Mouse (Mus musculus): ENCODE data around the gene Igf2bp2. TPM values are rescaled to one million over a fixed set of nuclear protein-coding genes. Genes with fewer than 3 reads are reported as not detected.

The Igf2bp2 gene
- polyA plus RNA-seq, 1 experiment from 2014 or later: 190 TPM

DNA sequence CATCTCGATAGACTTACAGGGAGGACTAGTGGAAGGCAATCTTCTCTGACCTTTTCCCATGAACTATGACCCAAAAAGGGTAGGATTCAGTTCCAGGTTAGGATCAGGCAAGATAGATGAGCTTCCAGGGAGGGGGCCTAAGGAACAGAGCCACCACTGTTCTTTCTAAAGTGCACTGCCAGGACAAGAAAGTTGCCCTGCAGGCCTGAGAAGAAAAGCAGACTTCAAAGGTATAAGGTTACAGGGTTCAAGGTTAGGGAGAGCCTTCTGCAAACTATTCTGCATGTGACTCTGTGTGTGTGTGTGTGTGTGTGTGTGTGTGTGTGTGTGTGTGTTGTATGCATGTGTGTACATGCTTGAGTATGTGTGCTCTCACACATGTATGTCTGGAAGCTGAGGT, 53.1 kb downstream of the Igf2bp2 start:
- 72% methylated on average over 1 of the region's 1 CpGs for WGBS
- DNase-seq (ENCODE audit: low spot score): no peak
- 0 out of 2 replicates have a peak, but pooled peaks cover 4% of the 10 kb centered on the region for H3K4me1 ChIP-seq (ENCODE audit: control insufficient read depth, insufficient read depth, low read length)
- H3K4me2 ChIP-seq (ENCODE audit: low read depth, severe bottlenecking): no peak overlapping the region
- H3K4me3 ChIP-seq (ENCODE audit: low read depth, low read length): no peak overlapping the region
- ATAC-seq (ENCODE audit: insufficient number of reproducible peaks, low FRiP score, low TSS enrichment, low read depth): no peak
- H3K36me3 ChIP-seq (ENCODE audit: control insufficient read depth, insufficient read depth, low read length): no peaks in the 10 kb centered on the region
- H3K9me3 ChIP-seq (ENCODE audit: control insufficient read depth, low read length): no peaks in the 10 kb centered on the region
- no peaks in the 10 kb centered on the region for H3K27me3 ChIP-seq (ENCODE audit: control insufficient read depth, insufficient read depth, low read length)
- no peak overlapping the region for H3K27ac ChIP-seq (replicated peaks; ENCODE audit: low read depth, low read length)
- H3K9ac ChIP-seq (ENCODE audit: low read length): no peak overlapping the region

DNA sequence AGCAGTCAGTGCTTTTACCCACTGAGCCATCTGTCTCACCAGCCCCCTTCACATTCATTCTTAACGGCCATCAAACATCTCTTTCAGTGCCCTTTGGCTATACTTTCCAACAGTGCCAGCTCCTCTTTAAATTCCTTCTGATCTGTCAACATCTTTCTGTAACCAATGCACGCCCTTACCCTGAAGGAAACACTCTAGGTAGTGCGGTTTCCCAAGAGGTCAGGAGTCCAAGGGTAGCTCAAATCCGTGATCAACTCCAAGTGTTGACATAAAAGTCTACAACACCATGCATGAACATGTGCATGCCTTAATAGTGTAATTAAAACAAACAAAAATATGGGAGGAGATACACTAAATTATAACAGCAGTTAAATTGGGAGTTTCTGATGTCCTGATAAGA, 53.9 kb downstream of the Igf2bp2 start:
- Histone ChIP-seq H3K4me1 (ENCODE audit: control insufficient read depth, insufficient read depth, low read length) (0 out of 2 replicates have a peak, but pooled peaks cover 4% of the 10 kb centered on the region), H3K4me3 (ENCODE audit: low read depth, low read length) (no peak overlapping the region), H3K27me3 (ENCODE audit: control insufficient read depth, insufficient read depth, low read length) (no peaks in the 10 kb centered on the region), H3K4me2 (ENCODE audit: low read depth, severe bottlenecking) (no peak overlapping the region), H3K36me3 (ENCODE audit: control insufficient read depth, insufficient read depth, low read length) (no peaks in the 10 kb centered on the region; the same call in 1 of the 2 replicates), H3K9ac (ENCODE audit: low read length) (no peak overlapping the region), H3K9me3 (ENCODE audit: control insufficient read depth, low read length) (no peaks in the 10 kb centered on the region), H3K27ac (replicated peaks; ENCODE audit: low read depth, low read length) (no peak overlapping the region)
- 81% methylated on average over 4 of the region's 4 CpGs for WGBS
- no peak for DNase-seq (ENCODE audit: low spot score)
- no peak for ATAC-seq (ENCODE audit: insufficient number of reproducible peaks, low FRiP score, low TSS enrichment, low read depth)

DNA sequence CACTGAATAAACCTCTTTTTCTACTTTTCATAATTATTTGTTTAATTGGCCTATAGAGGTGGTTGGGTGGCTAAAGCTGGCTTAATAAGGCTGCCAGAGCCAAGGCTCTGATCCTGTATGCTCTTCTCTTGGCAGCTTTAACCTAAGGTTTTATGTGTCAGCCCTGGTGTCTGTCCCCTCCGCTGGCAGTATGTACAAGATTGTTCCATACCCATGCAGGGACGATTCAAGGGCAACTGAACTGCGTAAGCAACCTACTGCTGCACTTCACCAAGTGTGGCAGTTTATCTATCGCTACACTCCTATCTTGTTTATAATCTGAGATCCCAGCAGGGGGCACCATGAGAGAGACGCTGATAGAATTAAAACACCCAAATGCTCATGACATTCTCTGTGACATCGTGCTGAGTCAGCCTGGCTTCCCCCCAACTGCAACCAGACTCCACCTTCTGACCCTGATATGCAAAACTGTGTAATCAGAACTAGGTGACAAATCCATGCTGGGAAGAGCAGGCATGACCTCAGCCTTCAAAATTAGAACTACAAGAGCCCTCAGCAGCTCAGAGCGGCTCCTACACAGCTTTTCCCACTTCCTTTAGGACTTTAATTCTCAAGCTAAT, 55.1 kb downstream of the Igf2bp2 start:
- ATAC-seq (ENCODE audit: insufficient number of reproducible peaks, low FRiP score, low TSS enrichment, low read depth) (no peak), DNase-seq (ENCODE audit: low spot score) (no peak)
- H3K9me3 ChIP-seq (ENCODE audit: control insufficient read depth, low read length): no peaks in the 10 kb centered on the region
- H3K4me1 ChIP-seq (ENCODE audit: control insufficient read depth, insufficient read depth, low read length): 0 out of 2 replicates have a peak, but pooled peaks cover 4% of the 10 kb centered on the region
- no peaks in the 10 kb centered on the region; the same call in 1 of the 2 replicates for H3K36me3 ChIP-seq (ENCODE audit: control insufficient read depth, insufficient read depth, low read length)
- H3K27me3 ChIP-seq (ENCODE audit: control insufficient read depth, insufficient read depth, low read length): no peaks in the 10 kb centered on the region
- WGBS: 82% methylated on average over 7 of the region's 7 CpGs
- H3K27ac ChIP-seq (replicated peaks; ENCODE audit: low read depth, low read length): no peak overlapping the region
- no peak overlapping the region for H3K9ac ChIP-seq (ENCODE audit: low read length)
- H3K4me3 ChIP-seq (ENCODE audit: low read depth, low read length): no peak overlapping the region
- no peak overlapping the region for H3K4me2 ChIP-seq (ENCODE audit: low read depth, severe bottlenecking)

DNA sequence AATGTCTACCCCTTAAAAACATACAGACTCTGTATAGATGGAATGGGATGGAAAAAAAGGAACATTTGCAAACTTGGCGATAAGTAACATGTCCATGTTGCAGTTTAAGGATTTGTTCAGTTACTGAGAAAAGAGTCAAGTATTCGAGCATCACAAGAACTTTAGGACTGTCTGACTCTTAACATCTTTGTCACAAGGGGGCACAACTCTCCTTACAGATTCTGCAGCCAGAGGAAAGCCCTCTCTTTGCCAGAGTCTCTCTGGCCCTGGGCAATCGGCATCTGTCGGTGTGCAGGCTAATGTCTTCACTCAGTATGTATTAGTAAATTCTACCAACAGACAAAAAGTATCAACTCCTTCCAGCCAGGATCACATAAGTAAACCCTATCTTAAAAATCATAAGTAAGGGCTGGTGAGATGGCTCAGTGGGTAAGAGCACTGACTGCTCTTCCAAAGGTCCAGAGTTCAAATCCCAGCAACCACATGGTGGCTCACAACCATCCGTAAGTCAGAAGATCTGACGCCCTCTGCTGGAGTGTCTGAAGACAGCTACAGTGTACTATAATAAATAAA, 57.0 kb downstream of the Igf2bp2 start:
- H3K27ac ChIP-seq (replicated peaks; ENCODE audit: low read depth, low read length): no peak overlapping the region
- WGBS: 84% methylated on average over 6 of the region's 6 CpGs
- H3K4me1 ChIP-seq (ENCODE audit: control insufficient read depth, insufficient read depth, low read length): 0 out of 2 replicates have a peak, but pooled peaks cover 4% of the 10 kb centered on the region
- no peak overlapping the region for H3K4me2 ChIP-seq (ENCODE audit: low read depth, severe bottlenecking)
- no peak for ATAC-seq (ENCODE audit: insufficient number of reproducible peaks, low FRiP score, low TSS enrichment, low read depth)
- H3K36me3 ChIP-seq (ENCODE audit: control insufficient read depth, insufficient read depth, low read length): no peaks in the 10 kb centered on the region; the same call in 1 of the 2 replicates
- no peaks in the 10 kb centered on the region for H3K9me3 ChIP-seq (ENCODE audit: control insufficient read depth, low read length)
- no peak overlapping the region for H3K4me3 ChIP-seq (ENCODE audit: low read depth, low read length)
- no peak overlapping the region for H3K9ac ChIP-seq (ENCODE audit: low read length)
- H3K27me3 ChIP-seq (ENCODE audit: control insufficient read depth, insufficient read depth, low read length): no peaks in the 10 kb centered on the region
- no peak for DNase-seq (ENCODE audit: low spot score)

DNA sequence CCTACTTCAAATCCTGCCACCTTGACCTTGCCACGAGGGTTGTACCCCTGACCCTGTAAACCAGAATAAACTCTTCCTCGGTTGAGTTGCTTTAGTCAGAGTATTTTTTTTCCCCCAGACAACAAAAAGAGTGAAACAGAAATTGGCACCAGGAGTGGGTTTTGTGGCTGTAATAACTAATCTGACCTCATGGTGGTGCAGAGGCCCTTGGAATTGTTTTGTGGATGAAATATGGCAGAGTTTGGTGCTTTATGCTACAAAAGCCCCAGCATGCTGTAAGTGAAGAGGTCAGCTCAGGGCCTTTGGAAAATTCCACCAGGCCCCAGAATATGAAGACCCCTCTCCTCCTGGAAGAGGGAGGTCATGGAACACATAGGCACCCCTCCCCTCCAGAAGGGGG, 63.0 kb downstream of the Igf2bp2 start:
- H3K4me2 ChIP-seq (ENCODE audit: low read depth, severe bottlenecking): no peak overlapping the region
- H3K36me3 ChIP-seq (ENCODE audit: control insufficient read depth, insufficient read depth, low read length): no peaks in the 10 kb centered on the region; the same call in 1 of the 2 replicates
- WGBS: 88% methylated on average over 2 of the region's 2 CpGs
- no peak overlapping the region for H3K4me3 ChIP-seq (ENCODE audit: low read depth, low read length)
- no peak overlapping the region for H3K9ac ChIP-seq (ENCODE audit: low read length)
- ATAC-seq (ENCODE audit: insufficient number of reproducible peaks, low FRiP score, low TSS enrichment, low read depth) (no peak), DNase-seq (ENCODE audit: low spot score) (no peak)
- no peaks in the 10 kb centered on the region for H3K27me3 ChIP-seq (ENCODE audit: control insufficient read depth, insufficient read depth, low read length)
- no peak overlapping the region for H3K27ac ChIP-seq (replicated peaks; ENCODE audit: low read depth, low read length)
- no peaks in the 10 kb centered on the region for H3K9me3 ChIP-seq (ENCODE audit: control insufficient read depth, low read length)
- H3K4me1 ChIP-seq (ENCODE audit: control insufficient read depth, insufficient read depth, low read length): peaks cover 2% of the 10 kb centered on the region; the same call in 1 of the 2 replicates

DNA sequence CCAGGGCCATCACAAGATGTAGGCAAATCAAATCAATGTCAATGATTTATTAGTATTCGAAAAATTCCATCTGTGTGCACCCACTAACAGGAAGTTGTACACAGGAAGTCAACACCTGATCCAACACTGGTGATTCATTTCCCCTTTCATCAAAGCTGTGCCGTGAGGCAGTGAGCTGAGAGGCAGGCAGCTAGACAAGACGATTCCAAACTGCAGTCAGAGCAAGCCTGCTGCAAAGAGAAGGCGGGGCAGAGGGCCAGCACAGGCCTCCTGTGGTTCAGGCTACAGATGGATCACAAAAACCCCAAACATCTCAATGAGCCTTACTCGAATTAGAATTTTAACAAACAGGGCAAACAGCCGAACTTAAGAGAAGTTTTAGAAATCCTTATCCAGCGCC, 65.4 kb downstream of the Igf2bp2 start:
- DNase-seq (ENCODE audit: low spot score) (no peak), ATAC-seq (ENCODE audit: insufficient number of reproducible peaks, low FRiP score, low TSS enrichment, low read depth) (no peak)
- no peaks in the 10 kb centered on the region for H3K9me3 ChIP-seq (ENCODE audit: control insufficient read depth, low read length)
- H3K9ac ChIP-seq (ENCODE audit: low read length): no peak overlapping the region
- no peak overlapping the region for H3K4me3 ChIP-seq (ENCODE audit: low read depth, low read length)
- peaks cover 2% of the 10 kb centered on the region; the same call in 1 of the 2 replicates for H3K4me1 ChIP-seq (ENCODE audit: control insufficient read depth, insufficient read depth, low read length)
- WGBS: 58% methylated on average over 7 of the region's 7 CpGs
- H3K27me3 ChIP-seq (ENCODE audit: control insufficient read depth, insufficient read depth, low read length): no peaks in the 10 kb centered on the region
- H3K36me3 ChIP-seq (ENCODE audit: control insufficient read depth, insufficient read depth, low read length): no peaks in the 10 kb centered on the region
- no peak overlapping the region for H3K27ac ChIP-seq (replicated peaks; ENCODE audit: low read depth, low read length)
- no peak overlapping the region for H3K4me2 ChIP-seq (ENCODE audit: low read depth, severe bottlenecking)

DNA sequence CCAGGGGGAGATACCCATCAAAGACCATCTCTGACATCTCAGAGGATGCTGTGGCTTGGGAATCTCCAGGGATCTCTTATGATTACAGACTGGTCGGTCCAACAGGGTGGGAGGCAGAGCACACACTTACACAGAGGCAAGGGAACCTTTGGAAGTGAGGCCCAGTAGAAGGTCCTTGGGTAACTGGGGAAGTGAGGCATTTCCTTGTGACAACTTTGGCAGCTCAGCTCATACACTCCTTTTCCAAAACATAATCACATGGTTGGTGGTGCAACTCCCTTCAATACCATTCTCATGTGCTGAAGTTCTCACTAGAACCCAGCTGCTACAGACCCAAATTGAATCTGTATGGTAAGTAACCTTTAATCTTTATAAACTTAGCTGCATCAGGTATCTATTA, 67.3 kb downstream of the Igf2bp2 start:
- WGBS: 94% methylated on average over 1 of the region's 1 CpGs

DNA sequence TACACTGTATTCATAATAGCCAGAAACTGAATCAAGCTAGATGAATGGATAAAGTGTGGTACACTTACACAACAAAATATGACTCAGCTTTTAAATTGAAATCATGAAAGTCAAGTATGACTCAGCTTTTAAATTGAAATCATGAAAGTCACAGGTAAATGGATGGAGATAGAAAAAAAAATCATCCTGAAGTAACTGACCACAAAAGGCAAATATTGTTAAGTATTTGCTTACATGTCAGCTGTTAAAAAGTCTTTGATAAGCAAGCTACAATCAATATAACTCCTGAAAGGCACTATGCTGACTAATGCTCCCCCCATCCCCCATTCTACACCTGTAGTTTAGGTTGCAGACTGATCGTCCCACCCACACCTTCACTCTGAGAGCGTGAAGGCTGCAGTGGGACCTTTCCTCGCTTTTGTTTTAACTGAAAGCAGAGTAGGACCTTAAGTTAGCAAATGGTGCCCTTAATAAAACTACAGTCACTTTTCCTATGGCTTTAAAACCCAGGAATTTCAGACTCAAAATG, 71.8 kb downstream of the Igf2bp2 start:
- no peak overlapping the region for H3K9ac ChIP-seq (ENCODE audit: low read length)
- ATAC-seq (ENCODE audit: insufficient number of reproducible peaks, low FRiP score, low TSS enrichment, low read depth): no peak
- H3K4me1 ChIP-seq (ENCODE audit: control insufficient read depth, insufficient read depth, low read length): no peaks in the 10 kb centered on the region
- H3K9me3 ChIP-seq (ENCODE audit: control insufficient read depth, low read length): no peaks in the 10 kb centered on the region
- no peak overlapping the region for H3K4me3 ChIP-seq (ENCODE audit: low read depth, low read length)
- DNase-seq (ENCODE audit: low spot score): no peak
- H3K27me3 ChIP-seq (ENCODE audit: control insufficient read depth, insufficient read depth, low read length): no peaks in the 10 kb centered on the region
- peaks cover 3% of the 10 kb centered on the region; the same call in 1 of the 2 replicates for H3K36me3 ChIP-seq (ENCODE audit: control insufficient read depth, insufficient read depth, low read length)
- 88% methylated on average over 3 of the region's 3 CpGs for WGBS
- no peak overlapping the region for H3K27ac ChIP-seq (replicated peaks; ENCODE audit: low read depth, low read length)
- H3K4me2 ChIP-seq (ENCODE audit: low read depth, severe bottlenecking): no peak overlapping the region

More for the DNA sequence above, 67.3 kb downstream of the Igf2bp2 start:
- no peak for ATAC-seq (ENCODE audit: insufficient number of reproducible peaks, low FRiP score, low TSS enrichment, low read depth)
- H3K27ac ChIP-seq (replicated peaks; ENCODE audit: low read depth, low read length): no peak overlapping the region
- no peaks in the 10 kb centered on the region for H3K36me3 ChIP-seq (ENCODE audit: control insufficient read depth, insufficient read depth, low read length)
- no peaks in the 10 kb centered on the region for H3K9me3 ChIP-seq (ENCODE audit: control insufficient read depth, low read length)
- H3K9ac ChIP-seq (ENCODE audit: low read length): no peak overlapping the region
- H3K4me3 ChIP-seq (ENCODE audit: low read depth, low read length): no peak overlapping the region
- DNase-seq (ENCODE audit: low spot score): no peak
- no peak overlapping the region for H3K4me2 ChIP-seq (ENCODE audit: low read depth, severe bottlenecking)
- H3K27me3 ChIP-seq (ENCODE audit: control insufficient read depth, insufficient read depth, low read length): no peaks in the 10 kb centered on the region
- H3K4me1 ChIP-seq (ENCODE audit: control insufficient read depth, insufficient read depth, low read length): peaks cover 2% of the 10 kb centered on the region; the same call in 1 of the 2 replicates

Measured in limb, embryonic 11.5 days (tissue).